Mouse (Mus musculus) liver, embryonic 14.5 days (tissue): ENCODE measurements around the gene Agbl4.

Source experiments
- CTCF ChIP-seq: IDR thresholded peaks from 2 replicates; pipeline ENCODE4 v1.5.1; 2016; ENCODE audit warnings: antibody characterized with exemption, low read depth, control low read depth
- EP300 ChIP-seq: IDR thresholded peaks from 2 replicates; pipeline ENCODE4 v1.6.1; 2016; ENCODE audit warnings: antibody characterized with exemption, low read depth

- TF ChIP-seq CTCF, result no peak
- TF ChIP-seq EP300, result no peak
Observed at GRCm38 (mm10) chr4:111424371-111424950, 1027.0 kb downstream of the Agbl4 start.
